Mouse (Mus musculus): ENCODE data around the gene Olfr1098.

The Olfr1098 gene

GRCm38 (mm10) chr2:86924445-86924844, at the start of gene Olfr1098:
Gene Olfr1098 (minus strand): TSS chr2:86924545.
- DNase-seq (ENCODE audit: low spot score) = no peak

GRCm38 (mm10) chr2:86960593-86960992, 36.2 kb upstream of the Olfr1098 start, which contains the start of gene Olfr1099:
Gene Olfr1099 (minus strand): TSS chr2:86960693.
- DNase-seq (ENCODE audit: low spot score) = no peak

- DNase-seq (ENCODE audit: low spot score) = no peak
These were observed 2.2 kb upstream of the Olfr1098 start for GRCm38 (mm10) chr2:86926557-86926956.

GRCm38 (mm10) chr2:86905647-86906046, 18.7 kb downstream of the Olfr1098 start:
- DNase-seq (ENCODE audit: low spot score) = no peak

- no peak for DNase-seq (ENCODE audit: low spot score)
These were observed 32.2 kb downstream of the Olfr1098 start, which contains the start of gene Olfr1097 for GRCm38 (mm10) chr2:86892116-86892515. Gene Olfr1097 (minus strand): TSS chr2:86892216.

DNA sequence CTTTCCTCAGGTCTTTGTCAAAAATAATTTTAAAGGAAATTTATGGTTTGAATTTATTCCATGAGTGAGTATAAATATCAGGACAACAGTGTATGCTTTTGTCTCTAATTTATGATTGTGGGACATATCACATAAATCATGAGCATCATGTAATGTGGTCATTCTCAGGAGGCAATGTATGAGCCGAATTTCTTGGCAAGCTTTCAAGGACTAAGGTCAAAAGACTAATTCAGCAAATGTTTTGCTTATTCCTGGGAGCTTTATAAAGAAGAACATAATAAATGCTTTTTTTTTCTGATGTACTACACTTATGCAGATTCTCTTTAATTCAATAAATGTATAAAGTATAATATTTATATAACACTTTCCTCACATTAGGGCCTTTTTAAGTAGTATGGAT, 49.6 kb downstream of the Olfr1098 start, which contains the start of gene Gm13723:
Gm13723 (minus strand) TSS at position 101 of the 400 bp plus-strand sequence.
- DNase-seq (ENCODE audit: low spot score) = no peak
